Mouse (Mus musculus): Measurements from ENCODE around the gene Plekhg2. TPM values are rescaled to one million over a fixed set of nuclear protein-coding genes. Genes with fewer than 3 reads are reported as not detected.

Plekhg2 gene
- polyA plus RNA-seq, 1 experiment from 2014 or later = 76.1 TPM

GRCm38 (mm10) chr7:28350155-28350883 is 22.1 kb downstream of the Plekhg2 start, which contains the start of gene Rps16:
Rps16 (plus strand) TSS chr7:28350652.
- peaks cover 26% of the 10 kb centered on the region for H3K4me1 ChIP-seq
- H3K27me3 ChIP-seq = no peaks in the 10 kb centered on the region
- H3K27ac ChIP-seq (replicated peaks) = peak within 1 kb of the TSS; percentile 97
- H3K9ac ChIP-seq = peak within 1 kb of the TSS; percentile 97
- peak; percentile 95 for ATAC-seq (ENCODE audit: insufficient number of reproducible peaks, low FRiP score, low TSS enrichment, low read depth)
- H3K36me3 ChIP-seq = peaks cover 35% of the 10 kb centered on the region
- H3K9me3 ChIP-seq (replicated peaks) = no peaks in the 10 kb centered on the region
- peak within 1 kb of the TSS; percentile 90 for H3K4me3 ChIP-seq (replicated peaks)
- WGBS = under 1% methylated on average over 50 of the region's 50 CpGs
- peak within 1 kb of the TSS; percentile 73 for H3K4me2 ChIP-seq (replicated peaks)

DNA sequence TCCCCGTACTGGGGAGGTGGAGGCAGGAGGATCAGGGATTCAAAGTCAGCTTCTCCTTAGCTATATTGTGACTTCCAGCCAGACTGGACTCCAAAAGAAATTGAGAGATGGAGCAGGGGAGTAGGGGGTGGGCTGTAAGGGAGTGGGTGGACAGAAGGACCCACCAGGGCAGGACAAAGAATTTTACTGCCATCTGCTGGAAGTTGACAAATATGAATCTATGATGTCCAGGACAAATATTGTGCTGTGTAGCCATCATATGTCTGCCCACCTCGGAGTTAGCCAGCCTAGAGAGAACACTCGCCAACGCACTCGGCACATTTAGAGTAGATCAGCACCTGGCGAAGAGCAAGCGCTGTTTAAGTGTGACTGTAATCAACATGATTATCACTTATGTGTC is 23.8 kb downstream of the Plekhg2 start:
- 84% methylated on average over 7 of the region's 7 CpGs for WGBS
- Histone ChIP-seq H3K27ac (replicated peaks) (no peak overlapping the region), H3K9ac (0 out of 2 replicates have a peak overlapping the region, but pooled peaks have one; percentile 0), H3K27me3 (no peaks in the 10 kb centered on the region), H3K36me3 (peaks cover 18% of the 10 kb centered on the region), H3K9me3 (replicated peaks) (no peaks in the 10 kb centered on the region), H3K4me3 (replicated peaks) (no peak overlapping the region), H3K4me1 (peaks cover 29% of the 10 kb centered on the region), H3K4me2 (replicated peaks) (no peak overlapping the region)
- no peak for ATAC-seq (ENCODE audit: insufficient number of reproducible peaks, low FRiP score, low TSS enrichment, low read depth)

DNA sequence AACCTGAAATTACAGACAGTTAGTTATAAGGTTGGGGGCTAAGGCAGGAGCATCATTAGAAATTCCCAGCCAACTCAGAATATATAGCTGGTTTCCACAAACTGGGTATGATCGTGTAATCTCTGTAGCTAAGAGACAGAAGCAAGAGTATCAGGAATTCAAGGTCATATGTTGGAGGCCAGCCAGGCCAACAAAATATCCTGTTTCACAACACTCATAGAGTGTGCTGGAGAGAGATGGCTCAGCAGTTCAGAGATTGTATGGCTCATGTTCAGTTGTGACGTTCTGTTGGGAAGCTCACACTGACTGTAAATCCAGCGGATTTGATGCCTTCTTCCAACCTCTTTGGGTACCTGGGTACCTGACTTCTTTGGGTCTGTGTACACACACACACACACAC is 24.7 kb downstream of the Plekhg2 start:
- WGBS = 80% methylated on average over 3 of the region's 3 CpGs
- no peak overlapping the region for H3K9ac ChIP-seq
- no peaks in the 10 kb centered on the region for H3K9me3 ChIP-seq (replicated peaks)
- no peak overlapping the region for H3K4me3 ChIP-seq (replicated peaks)
- H3K4me1 ChIP-seq = peaks cover 29% of the 10 kb centered on the region
- H3K4me2 ChIP-seq (replicated peaks) = no peak overlapping the region
- H3K27me3 ChIP-seq = no peaks in the 10 kb centered on the region
- no peak overlapping the region for H3K27ac ChIP-seq (replicated peaks)
- peaks cover 9% of the 10 kb centered on the region; the same call in 1 of the 2 replicates for H3K36me3 ChIP-seq
- ATAC-seq (ENCODE audit: insufficient number of reproducible peaks, low FRiP score, low TSS enrichment, low read depth) = no peak

DNA sequence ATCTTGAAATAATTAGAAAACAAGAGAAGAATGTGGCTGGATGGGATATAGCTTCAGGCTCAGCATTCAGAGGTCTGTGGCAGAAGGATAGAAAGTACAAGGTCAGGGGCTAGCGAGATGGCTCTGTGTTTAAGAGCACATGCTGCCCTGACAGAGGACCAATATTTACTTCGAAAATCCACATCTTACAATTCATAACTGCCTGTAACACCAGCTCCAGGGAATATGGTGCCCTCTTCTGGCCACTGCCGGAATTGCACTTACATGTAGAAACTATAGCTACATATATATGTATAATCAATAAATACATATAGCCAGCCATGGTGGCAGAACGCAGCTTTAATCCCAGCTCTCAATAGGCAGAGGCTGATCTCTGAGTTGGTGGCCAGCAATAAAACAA is 27.8 kb downstream of the Plekhg2 start:
- Histone ChIP-seq H3K4me3 (replicated peaks) (no peak overlapping the region), H3K9me3 (replicated peaks) (no peaks in the 10 kb centered on the region), H3K9ac (no peak overlapping the region), H3K27ac (replicated peaks) (no peak overlapping the region), H3K36me3 (no peaks in the 10 kb centered on the region), H3K27me3 (no peaks in the 10 kb centered on the region), H3K4me2 (replicated peaks) (no peak overlapping the region), H3K4me1 (peaks cover 13% of the 10 kb centered on the region)
- 2% methylated on average over 4 of the region's 4 CpGs for WGBS
- no peak for ATAC-seq (ENCODE audit: insufficient number of reproducible peaks, low FRiP score, low TSS enrichment, low read depth)

DNA sequence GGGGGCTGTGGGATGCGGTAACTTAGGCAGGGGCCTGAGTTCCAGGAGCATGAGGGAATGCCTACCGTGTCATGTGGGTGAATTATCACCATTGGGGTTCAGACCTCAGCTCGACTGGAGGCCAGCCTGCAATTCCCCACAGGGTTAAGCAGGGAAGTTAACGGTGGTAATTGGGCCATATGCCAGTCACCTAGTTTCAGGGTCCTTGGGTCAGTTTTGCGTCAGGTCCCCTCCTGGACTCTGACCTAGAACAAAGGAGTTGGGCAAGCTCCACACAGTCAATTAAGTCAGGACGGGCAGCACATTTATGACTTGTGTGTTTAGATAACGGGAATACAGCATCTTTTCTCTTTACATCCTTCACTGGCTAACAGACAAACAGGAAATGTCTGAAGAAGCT is 31.0 kb downstream of the Plekhg2 start:
- no peak overlapping the region for H3K4me3 ChIP-seq (replicated peaks)
- H3K36me3 ChIP-seq = no peaks in the 10 kb centered on the region
- H3K9ac ChIP-seq = no peak overlapping the region
- H3K9me3 ChIP-seq (replicated peaks) = no peaks in the 10 kb centered on the region
- no peak overlapping the region for H3K27ac ChIP-seq (replicated peaks)
- no peak overlapping the region for H3K4me2 ChIP-seq (replicated peaks)
- peaks cover 9% of the 10 kb centered on the region for H3K4me1 ChIP-seq
- ATAC-seq (ENCODE audit: insufficient number of reproducible peaks, low FRiP score, low TSS enrichment, low read depth) = no peak
- 47% methylated on average over 7 of the region's 7 CpGs for WGBS
- H3K27me3 ChIP-seq = no peaks in the 10 kb centered on the region

DNA sequence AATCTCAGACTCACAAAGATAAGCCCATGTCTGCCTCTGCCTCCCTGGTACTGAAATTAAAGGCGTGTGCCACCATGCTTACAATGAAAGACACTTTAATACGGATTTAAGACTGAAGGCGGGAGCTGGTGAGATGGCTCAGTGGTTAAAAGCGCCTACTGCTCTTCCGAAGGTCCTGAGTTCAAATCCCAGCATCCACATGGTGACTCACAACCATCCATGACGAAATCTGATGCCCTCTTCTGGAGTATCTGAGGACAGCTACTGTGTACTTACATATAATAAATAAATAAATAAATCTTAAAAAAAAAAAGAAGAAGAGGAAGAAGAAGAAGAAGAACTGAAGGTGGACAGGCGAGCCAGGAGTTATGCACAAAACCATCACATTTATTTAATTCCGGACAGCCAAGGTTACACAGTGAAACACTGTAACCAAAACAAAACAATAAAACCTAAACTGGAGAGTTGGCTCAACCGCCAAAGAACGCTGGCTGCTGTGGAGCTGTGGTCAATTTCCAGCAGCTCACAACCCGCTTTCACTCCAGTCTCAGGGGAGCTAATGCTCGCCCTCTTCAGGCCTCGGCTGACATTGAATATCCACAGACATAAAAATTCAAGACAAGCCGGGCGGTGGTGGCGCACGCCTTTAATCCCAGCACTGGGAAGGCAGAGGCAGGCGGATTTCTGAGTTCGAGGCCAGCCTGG is 33.0 kb downstream of the Plekhg2 start:
- no peaks in the 10 kb centered on the region for H3K9me3 ChIP-seq (replicated peaks)
- H3K27me3 ChIP-seq = no peaks in the 10 kb centered on the region
- 73% methylated on average over 19 of the region's 19 CpGs for WGBS
- H3K9ac ChIP-seq = peak overlapping the region; percentile 58; the same call in 1 of the 2 replicates
- peak overlapping the region; percentile 94 for H3K27ac ChIP-seq (replicated peaks)
- ATAC-seq (ENCODE audit: insufficient number of reproducible peaks, low FRiP score, low TSS enrichment, low read depth) = no peak
- peaks cover 15% of the 10 kb centered on the region for H3K4me1 ChIP-seq
- H3K4me2 ChIP-seq (replicated peaks) = peak overlapping the region; percentile 62
- peak overlapping the region; percentile 97 for H3K4me3 ChIP-seq (replicated peaks)
- peaks cover 6% of the 10 kb centered on the region; the same call in 1 of the 2 replicates for H3K36me3 ChIP-seq

- H3K36me3 ChIP-seq = peaks cover 6% of the 10 kb centered on the region; the same call in 1 of the 2 replicates
- peak within 1 kb of the TSS; percentile 62 for H3K4me2 ChIP-seq (replicated peaks)
- H3K4me3 ChIP-seq (replicated peaks) = peak within 1 kb of the TSS; percentile 97
- no peaks in the 10 kb centered on the region for H3K27me3 ChIP-seq
- WGBS = under 1% methylated on average over 77 of the region's 77 CpGs
- H3K9me3 ChIP-seq (replicated peaks) = no peaks in the 10 kb centered on the region
- peaks cover 15% of the 10 kb centered on the region for H3K4me1 ChIP-seq
- peak within 1 kb of the TSS; percentile 98 for H3K9ac ChIP-seq
- peak; percentile 97 for ATAC-seq (ENCODE audit: insufficient number of reproducible peaks, low FRiP score, low TSS enrichment, low read depth)
- peak within 1 kb of the TSS; percentile 94 for H3K27ac ChIP-seq (replicated peaks)
Measured at GRCm38 (mm10) chr7:28338108-28338998, 34.0 kb downstream of the Plekhg2 start, which contains the start of gene Supt5. Supt5 (minus strand) TSS chr7:28338746.

- Histone ChIP-seq H3K9me3 (replicated peaks) (no peaks in the 10 kb centered on the region), H3K9ac (no peak overlapping the region), H3K27me3 (no peaks in the 10 kb centered on the region), H3K4me2 (replicated peaks) (no peak overlapping the region), H3K4me1 (peaks cover 15% of the 10 kb centered on the region), H3K4me3 (replicated peaks) (no peak overlapping the region), H3K27ac (replicated peaks) (no peak overlapping the region), H3K36me3 (peaks cover 21% of the 10 kb centered on the region)
- no peak for ATAC-seq (ENCODE audit: insufficient number of reproducible peaks, low FRiP score, low TSS enrichment, low read depth)
- WGBS = 89% methylated on average over 2 of the region's 2 CpGs
Measured at GRCm38 (mm10) chr7:28335471-28335870, 36.9 kb downstream of the Plekhg2 start.

DNA sequence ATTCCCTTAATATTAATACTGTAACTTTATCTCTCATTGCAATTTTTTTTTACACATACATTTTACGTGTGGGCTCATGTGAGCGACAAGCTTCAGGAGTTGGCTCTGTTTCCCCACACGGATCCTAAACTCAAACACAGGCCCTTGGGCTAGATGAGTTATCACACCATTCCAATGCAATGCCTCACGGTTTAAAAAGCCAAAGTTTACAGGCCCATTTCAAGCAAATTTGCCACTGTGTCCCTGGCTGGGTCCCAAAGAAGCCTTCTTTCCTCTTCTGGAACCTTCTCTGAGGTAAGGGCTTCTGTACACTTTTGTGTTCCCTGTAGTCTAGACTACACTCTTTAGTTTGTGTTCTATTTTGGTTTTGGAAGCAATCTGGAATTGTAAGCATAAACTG is 37.9 kb downstream of the Plekhg2 start:
- no peak overlapping the region for H3K27ac ChIP-seq (replicated peaks)
- no peak overlapping the region for H3K9ac ChIP-seq
- no peak for ATAC-seq (ENCODE audit: insufficient number of reproducible peaks, low FRiP score, low TSS enrichment, low read depth)
- no peaks in the 10 kb centered on the region for H3K27me3 ChIP-seq
- 76% methylated on average over 4 of the region's 4 CpGs for WGBS
- no peak overlapping the region for H3K4me3 ChIP-seq (replicated peaks)
- H3K4me1 ChIP-seq = peaks cover 15% of the 10 kb centered on the region
- H3K4me2 ChIP-seq (replicated peaks) = no peak overlapping the region
- H3K9me3 ChIP-seq (replicated peaks) = no peaks in the 10 kb centered on the region
- H3K36me3 ChIP-seq = peaks cover 31% of the 10 kb centered on the region

DNA sequence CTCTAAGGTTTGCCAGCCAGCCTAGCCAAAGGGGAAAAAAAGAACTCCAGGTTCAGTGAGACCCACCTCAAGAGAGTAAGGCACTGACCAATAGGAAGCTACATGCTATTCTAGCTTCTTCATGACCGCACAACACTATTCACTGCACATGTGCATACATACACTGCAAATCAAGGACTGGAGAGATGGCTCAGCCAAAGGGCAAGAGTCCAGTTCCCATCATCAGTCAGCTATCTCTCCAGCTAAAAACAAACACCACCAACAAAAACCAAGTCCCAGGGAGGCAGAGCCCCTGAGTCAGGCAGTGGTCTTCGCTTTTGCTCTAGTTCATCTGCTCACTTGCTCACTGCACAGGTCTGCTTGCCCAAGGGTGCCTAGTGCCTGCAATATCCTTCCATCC is 44.1 kb downstream of the Plekhg2 start:
- H3K27ac ChIP-seq (replicated peaks) = no peak overlapping the region
- H3K4me1 ChIP-seq = no peaks in the 10 kb centered on the region
- WGBS = 98% methylated on average over 2 of the region's 2 CpGs
- H3K36me3 ChIP-seq = peaks cover 87% of the 10 kb centered on the region
- no peak overlapping the region for H3K4me2 ChIP-seq (replicated peaks)
- no peaks in the 10 kb centered on the region for H3K27me3 ChIP-seq
- ATAC-seq (ENCODE audit: insufficient number of reproducible peaks, low FRiP score, low TSS enrichment, low read depth) = no peak
- no peak overlapping the region for H3K4me3 ChIP-seq (replicated peaks)
- no peak overlapping the region for H3K9ac ChIP-seq
- H3K9me3 ChIP-seq (replicated peaks) = no peaks in the 10 kb centered on the region

DNA sequence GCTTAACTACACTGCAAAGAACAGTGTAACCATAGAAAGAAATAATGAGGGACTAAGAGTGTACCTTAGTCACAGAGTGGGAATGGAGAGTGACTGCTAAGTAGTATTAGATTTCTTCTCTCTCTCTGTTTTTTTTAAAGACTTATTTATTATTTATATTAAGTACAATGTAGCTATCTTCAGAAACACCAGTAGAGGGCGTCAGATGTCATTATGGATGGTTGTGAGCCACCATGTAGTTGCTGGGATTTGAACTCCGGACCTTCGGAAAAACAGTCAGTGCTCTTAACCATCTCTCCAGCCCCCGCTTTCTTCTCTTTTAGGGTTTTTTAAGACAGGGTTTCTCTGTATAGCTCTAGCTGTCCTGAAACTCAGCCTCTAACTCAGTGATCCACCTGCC is 45.9 kb downstream of the Plekhg2 start:
- no peaks in the 10 kb centered on the region for H3K9me3 ChIP-seq (replicated peaks)
- no peaks in the 10 kb centered on the region for H3K27me3 ChIP-seq
- no peak overlapping the region for H3K27ac ChIP-seq (replicated peaks)
- 79% methylated on average over 4 of the region's 4 CpGs for WGBS
- peaks cover 99% of the 10 kb centered on the region for H3K36me3 ChIP-seq
- H3K9ac ChIP-seq = no peak overlapping the region
- no peak overlapping the region for H3K4me3 ChIP-seq (replicated peaks)
- H3K4me1 ChIP-seq = no peaks in the 10 kb centered on the region
- H3K4me2 ChIP-seq (replicated peaks) = no peak overlapping the region
- ATAC-seq (ENCODE audit: insufficient number of reproducible peaks, low FRiP score, low TSS enrichment, low read depth) = no peak

Data from embryonic facial prominence, embryonic 15.5 days (tissue).